Mouse (Mus musculus) embryonic facial prominence, embryonic 15.5 days (tissue): Measurements from ENCODE around the gene Nfib. TPM values are rescaled to one million over a fixed set of nuclear protein-coding genes. Genes with fewer than 3 reads are reported as not detected.

Experiments used
- ATAC-seq: fragments of 200-750 bp; cut with Nextera tagmentation; 2 replicates; pipeline ENCODE4 v1.8.0; 2017; ENCODE audit warnings: low read depth, moderate TSS enrichment; ENCODE audit not compliant: insufficient number of reproducible peaks, low FRiP score, low TSS enrichment
- H3K27ac ChIP-seq: fragments of 300-500 bp; sonication (generic); replicated peaks from 2 replicates; pipeline ENCODE4 v1.5.1; 2015; ENCODE audit warnings: mild to moderate bottlenecking, inconsistent platforms
- H3K27me3 ChIP-seq: fragments of 300-500 bp; sonication (generic); 2 replicates; pipeline ENCODE4 v1.6.1; 2015; ENCODE audit warnings: inconsistent platforms
- H3K36me3 ChIP-seq: fragments of 300-500 bp; sonication (generic); 2 replicates; pipeline ENCODE4 v1.6.1; 2015; ENCODE audit warnings: mild to moderate bottlenecking, inconsistent platforms
- H3K4me1 ChIP-seq: fragments of 300-500 bp; sonication (generic); 2 replicates; pipeline ENCODE4 v1.6.1; 2015; ENCODE audit warnings: inconsistent platforms
- H3K4me2 ChIP-seq: fragments of 300-500 bp; sonication (generic); replicated peaks from 2 replicates; pipeline ENCODE4 v1.6.1; 2015; ENCODE audit warnings: mild to moderate bottlenecking, inconsistent platforms
- H3K4me3 ChIP-seq: fragments of 300-500 bp; sonication (generic); replicated peaks from 2 replicates; pipeline ENCODE4 v1.5.1; 2015; ENCODE audit warnings: mild to moderate bottlenecking, inconsistent platforms
- H3K9ac ChIP-seq: fragments of 300-500 bp; sonication (generic); 2 replicates; pipeline ENCODE4 v1.6.1; 2015; ENCODE audit warnings: inconsistent platforms
- H3K9me3 ChIP-seq: fragments of 300-500 bp; sonication (generic); replicated peaks from 2 replicates; pipeline ENCODE4 v1.6.1; 2016; ENCODE audit warnings: inconsistent platforms
- WGBS: fragments of 180-500 bp; shearing (Covaris S2); methylation state at CpG from one replicate; pipeline ENCODE4 v1.1.7; 2015; 5-methylcytosine and 5-hydroxymethylcytosine counted together
- polyA plus RNA-seq: library from polyadenylated mRNA; unstranded; fragments of >200 nt; fragmentation: Nextera tagmentation; extraction: Ambion mirVana; gene quantifications from 2 replicates; pipeline ENCODE4 v1.2.1, GENCODE M21; 2015

The Nfib gene
- polyA plus RNA-seq, 1 experiment from 2014 or later: 85.7 TPM

GRCm38 (mm10) chr4:82587146-82587870 is 118.2 kb downstream of the Nfib start:
- no peaks in the 10 kb centered on the region for H3K36me3 ChIP-seq
- no peaks in the 10 kb centered on the region for H3K9me3 ChIP-seq
- H3K27ac ChIP-seq: no peak overlapping the region
- WGBS: 75% methylated on average over 16 of the region's 16 CpGs
- no peaks in the 10 kb centered on the region for H3K27me3 ChIP-seq
- no peak overlapping the region for H3K4me2 ChIP-seq
- H3K9ac ChIP-seq: no peak overlapping the region
- peaks cover 3% of the 10 kb centered on the region; the same call in 1 of the 2 replicates for H3K4me1 ChIP-seq
- no peak for ATAC-seq
- H3K4me3 ChIP-seq: no peak overlapping the region

GRCm38 (mm10) chr4:82586637-82587036 is 118.9 kb downstream of the Nfib start:
- H3K9ac ChIP-seq: no peak overlapping the region
- no peaks in the 10 kb centered on the region for H3K27me3 ChIP-seq
- no peak overlapping the region for H3K4me3 ChIP-seq
- no peak for ATAC-seq
- H3K27ac ChIP-seq: no peak overlapping the region
- peaks cover 3% of the 10 kb centered on the region; the same call in 1 of the 2 replicates for H3K4me1 ChIP-seq
- H3K9me3 ChIP-seq: no peaks in the 10 kb centered on the region
- H3K4me2 ChIP-seq: no peak overlapping the region
- no peaks in the 10 kb centered on the region for H3K36me3 ChIP-seq
- WGBS: 84% methylated on average over 5 of the region's 5 CpGs

DNA sequence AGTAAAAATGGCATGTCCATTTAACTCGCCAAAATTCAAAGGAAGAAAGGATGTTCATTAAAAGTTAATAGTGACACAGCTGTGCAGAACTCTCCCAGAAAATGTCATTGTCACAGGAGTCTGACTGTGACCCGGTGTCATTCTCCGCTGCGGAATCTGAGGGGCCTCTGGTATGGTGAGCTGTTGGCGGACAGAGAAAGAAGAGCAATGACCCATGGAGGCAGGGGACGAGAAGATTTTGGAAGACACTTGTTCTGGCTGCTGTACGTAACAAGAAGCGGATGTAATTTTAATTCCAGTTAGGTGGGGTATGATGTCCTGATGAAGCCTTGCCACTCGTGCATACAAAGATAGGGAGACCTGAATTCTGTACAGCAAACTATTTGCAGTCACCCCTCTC is 120.0 kb downstream of the Nfib start:
- Histone ChIP-seq H3K27ac (no peak overlapping the region), H3K4me1 (peaks cover 3% of the 10 kb centered on the region; the same call in 1 of the 2 replicates), H3K27me3 (no peaks in the 10 kb centered on the region), H3K36me3 (no peaks in the 10 kb centered on the region), H3K9ac (no peak overlapping the region), H3K9me3 (no peaks in the 10 kb centered on the region), H3K4me2 (no peak overlapping the region), H3K4me3 (no peak overlapping the region)
- 88% methylated on average over 9 of the region's 9 CpGs for WGBS
- no peak for ATAC-seq

GRCm38 (mm10) chr4:82585056-82585455 is 120.5 kb downstream of the Nfib start:
- Histone ChIP-seq H3K4me2 (no peak overlapping the region), H3K4me1 (peaks cover 3% of the 10 kb centered on the region; the same call in 1 of the 2 replicates), H3K27me3 (no peaks in the 10 kb centered on the region), H3K36me3 (no peaks in the 10 kb centered on the region), H3K4me3 (no peak overlapping the region), H3K9me3 (no peaks in the 10 kb centered on the region), H3K9ac (no peak overlapping the region), H3K27ac (no peak overlapping the region)
- no peak for ATAC-seq
- WGBS: 97% methylated on average over 5 of the region's 5 CpGs

DNA sequence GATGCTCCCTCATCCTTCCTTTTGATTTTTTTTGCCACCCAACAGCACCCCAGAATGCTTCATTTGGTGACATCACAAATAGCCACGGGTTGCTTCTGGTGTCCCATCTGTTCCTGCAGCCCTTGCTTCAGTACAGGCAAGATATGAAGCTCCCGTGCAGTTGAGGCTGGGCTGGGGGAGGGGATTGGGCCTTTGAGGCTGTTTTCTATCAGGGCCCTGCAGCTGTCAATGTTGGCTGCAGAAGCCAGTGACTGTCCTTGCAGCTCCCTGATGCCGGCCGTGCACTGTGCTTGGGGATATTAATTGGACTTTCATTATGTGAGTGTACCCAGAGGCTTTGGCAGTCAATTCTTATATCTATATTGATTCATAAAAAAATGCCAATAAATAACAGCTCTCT is 121.0 kb downstream of the Nfib start:
- WGBS: 62% methylated on average over 4 of the region's 4 CpGs
- Histone ChIP-seq H3K9me3 (no peaks in the 10 kb centered on the region), H3K4me2 (no peak overlapping the region), H3K27me3 (no peaks in the 10 kb centered on the region), H3K4me1 (peaks cover 3% of the 10 kb centered on the region; the same call in 1 of the 2 replicates), H3K9ac (no peak overlapping the region), H3K27ac (no peak overlapping the region), H3K36me3 (no peaks in the 10 kb centered on the region), H3K4me3 (no peak overlapping the region)
- ATAC-seq: no peak

- WGBS: 16% methylated on average over 7 of the region's 7 CpGs
- Histone ChIP-seq H3K27me3 (no peaks in the 10 kb centered on the region), H3K9me3 (no peaks in the 10 kb centered on the region), H3K4me2 (0 out of 2 replicates have a peak overlapping the region, but pooled peaks have one; percentile 8), H3K27ac (peak overlapping the region; percentile 44), H3K36me3 (no peaks in the 10 kb centered on the region), H3K9ac (no peak overlapping the region), H3K4me1 (peaks cover 22% of the 10 kb centered on the region), H3K4me3 (no peak overlapping the region)
- ATAC-seq: 0 out of 2 replicates have a peak, but pooled peaks have one; percentile 39
Observed at GRCm38 (mm10) chr4:82573291-82573605, 132.3 kb downstream of the Nfib start.

- Histone ChIP-seq H3K4me3 (no peak overlapping the region), H3K4me1 (peaks cover 22% of the 10 kb centered on the region), H3K27ac (peak overlapping the region; percentile 44), H3K36me3 (no peaks in the 10 kb centered on the region), H3K9ac (no peak overlapping the region), H3K27me3 (no peaks in the 10 kb centered on the region), H3K9me3 (no peaks in the 10 kb centered on the region), H3K4me2 (0 out of 2 replicates have a peak overlapping the region, but pooled peaks have one; percentile 8)
- peak; percentile 70; the same call in 1 of the 2 replicates for ATAC-seq
- 43% methylated on average over 13 of the region's 13 CpGs for WGBS
Observed at GRCm38 (mm10) chr4:82572410-82573290, 132.9 kb downstream of the Nfib start.

DNA sequence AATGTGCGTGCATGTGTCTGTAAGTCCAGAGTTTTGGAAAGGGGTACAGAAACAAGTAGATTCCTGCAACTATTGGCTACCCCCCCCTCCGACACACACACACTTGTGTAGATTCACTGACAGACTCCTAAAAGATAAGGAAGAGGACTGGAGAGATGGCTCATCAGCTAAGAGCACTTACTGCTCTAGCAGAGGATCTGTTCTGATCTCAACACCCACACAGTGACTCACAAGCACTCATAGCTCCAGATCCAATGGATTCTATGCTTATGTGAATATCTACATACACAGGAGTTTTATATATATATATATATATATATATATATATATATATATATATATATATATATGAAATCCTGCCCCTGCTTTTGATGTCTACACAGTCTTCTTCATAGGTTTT is 146.7 kb downstream of the Nfib start:
- no peak overlapping the region for H3K4me3 ChIP-seq
- no peaks in the 10 kb centered on the region for H3K36me3 ChIP-seq
- peaks cover 16% of the 10 kb centered on the region for H3K4me1 ChIP-seq
- 92% methylated on average over 2 of the region's 2 CpGs for WGBS
- H3K27ac ChIP-seq: no peak overlapping the region
- no peak overlapping the region for H3K9ac ChIP-seq
- no peak for ATAC-seq
- no peak overlapping the region for H3K4me2 ChIP-seq
- H3K27me3 ChIP-seq: no peaks in the 10 kb centered on the region
- no peaks in the 10 kb centered on the region for H3K9me3 ChIP-seq

DNA sequence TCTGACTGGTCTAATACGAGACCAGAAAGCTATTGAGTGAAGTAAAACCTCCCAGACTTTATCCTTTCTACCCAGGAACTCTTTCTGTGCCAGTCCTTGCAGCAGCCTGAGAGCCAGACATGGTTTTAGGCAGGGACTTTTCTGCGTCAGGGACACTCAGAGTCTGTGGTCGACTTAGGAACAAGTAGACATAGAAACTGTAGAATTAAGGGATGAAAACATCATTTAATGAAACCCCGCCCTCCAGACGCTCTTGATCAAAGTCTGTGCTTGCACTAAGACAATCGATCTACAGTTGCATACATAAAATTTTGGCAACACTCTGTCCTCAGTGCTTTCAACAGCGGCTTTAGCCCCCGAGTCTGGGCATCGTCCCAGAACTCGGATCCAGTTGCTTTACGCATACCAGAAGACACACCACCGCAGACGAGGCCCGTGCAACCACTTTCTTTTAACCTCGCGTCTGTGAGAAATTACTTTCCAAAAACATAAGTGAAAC is 149.8 kb downstream of the Nfib start:
- Histone ChIP-seq H3K36me3 (no peaks in the 10 kb centered on the region), H3K9me3 (no peaks in the 10 kb centered on the region), H3K27me3 (no peaks in the 10 kb centered on the region), H3K4me1 (peaks cover 19% of the 10 kb centered on the region), H3K4me2 (peak overlapping the region; percentile 21), H3K4me3 (no peak overlapping the region; the same call in 1 of the 2 replicates), H3K9ac (no peak overlapping the region), H3K27ac (peak overlapping the region; percentile 79)
- 19% methylated on average over 16 of the region's 16 CpGs for WGBS
- ATAC-seq: peak; percentile 91

- Histone ChIP-seq H3K36me3 (no peaks in the 10 kb centered on the region), H3K9ac (no peak overlapping the region), H3K4me3 (no peak overlapping the region), H3K4me2 (no peak overlapping the region), H3K4me1 (peaks cover 16% of the 10 kb centered on the region), H3K27ac (no peak overlapping the region), H3K27me3 (no peaks in the 10 kb centered on the region), H3K9me3 (no peaks in the 10 kb centered on the region)
- 64% methylated on average over 3 of the region's 3 CpGs for WGBS
- ATAC-seq: no peak
Observed at GRCm38 (mm10) chr4:82553658-82554057, 151.9 kb downstream of the Nfib start.

DNA sequence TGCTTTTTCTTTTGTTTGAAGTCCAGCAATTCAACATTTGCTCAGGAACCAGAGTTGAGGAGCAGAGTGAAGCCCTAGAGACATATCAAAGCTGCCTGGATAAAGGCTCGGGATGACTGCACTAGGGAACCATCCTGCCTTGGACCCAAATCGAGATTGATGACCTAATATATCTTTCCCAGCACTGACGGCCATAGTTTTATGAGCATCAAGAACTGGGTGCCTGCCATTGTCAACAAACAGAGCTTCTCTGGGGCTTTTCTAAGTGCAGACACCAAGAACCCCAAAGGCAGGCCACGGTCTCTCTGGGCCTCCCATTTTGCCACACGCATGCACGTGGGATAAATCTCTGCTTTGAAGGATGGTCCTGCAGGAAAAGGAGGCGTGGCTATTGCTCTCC is 153.3 kb downstream of the Nfib start:
- WGBS: 70% methylated on average over 7 of the region's 7 CpGs
- ATAC-seq: no peak
- no peak overlapping the region for H3K27ac ChIP-seq

More for the DNA sequence above, 153.3 kb downstream of the Nfib start:
- Histone ChIP-seq H3K9me3 (no peaks in the 10 kb centered on the region), H3K4me3 (no peak overlapping the region), H3K9ac (no peak overlapping the region), H3K4me2 (no peak overlapping the region), H3K27me3 (no peaks in the 10 kb centered on the region), H3K4me1 (peaks cover 16% of the 10 kb centered on the region), H3K36me3 (no peaks in the 10 kb centered on the region)
